27 mouse cellular contexts compared by ENCODE assay signal in genomic region chr16:13298991-13299390, GRCm38 (mm10). TPM values are rescaled to one million over a fixed set of nuclear protein-coding genes. Genes with fewer than 3 reads are reported as not detected.
DNase-seq lines count a peak whose midpoint lies in the region; ATAC-seq and TF ChIP-seq lines count a peak whose summit lies in the region.
"Had no signal": no experiment of that assay in that cellular context is flagged by ENCODE, and none has a peak within 500 bp of the region (broad histone marks: within the 10 kb centered on the region; RNA-seq: fewer than 3 reads in every experiment).

No protein-coding gene starts in this region.

- intact Hi-C loops in heart, postnatal 10 days (cut with DNase I), result no loop called here

- H3K4me3 ChIP-seq in heart, postnatal 0 days (ENCODE audit: low read depth, low read length), result no peak overlapping the region
- H3K4me3 ChIP-seq in lung, postnatal 0 days (ENCODE audit: low read depth, low read length), result no peak overlapping the region
- H3K4me3 ChIP-seq in brown adipose tissue, adult 24 weeks (ENCODE audit: insufficient read depth, low read depth, low read length), result no peak overlapping the region
- no peak overlapping the region for H3K4me3 ChIP-seq in hindbrain, embryonic 14.5 days (replicated peaks; ENCODE audit: low read length)
- H3K4me3 ChIP-seq: embryonic facial prominence, embryonic 12.5 days; heart, embryonic 15.5 days; hindbrain, embryonic 10.5 days; limb, embryonic 15.5 days; liver, embryonic 15.5 days; neural tube, embryonic 12.5 days had no signal

- no peaks in the 10 kb centered on the region for H3K9me3 ChIP-seq in heart, postnatal 0 days (replicated peaks; ENCODE audit: control insufficient read depth, low read length)
- H3K9me3 ChIP-seq in lung, postnatal 0 days (ENCODE audit: low read length), result no peaks in the 10 kb centered on the region
- no peaks in the 10 kb centered on the region for H3K9me3 ChIP-seq in hindbrain, embryonic 14.5 days (ENCODE audit: control insufficient read depth, low read length)
- H3K9me3 ChIP-seq: embryonic facial prominence, embryonic 12.5 days; heart, embryonic 15.5 days; hindbrain, embryonic 10.5 days; limb, embryonic 15.5 days; liver, embryonic 15.5 days; neural tube, embryonic 12.5 days had no signal

- no peak for TF ChIP-seq EP300 in heart, postnatal 0 days (IDR thresholded peaks at IDR 0.05; ENCODE audit: low read depth)
- peak; percentile 43 for TF ChIP-seq EP300 in lung, postnatal 0 days (IDR thresholded peaks at IDR 0.05)

- no peak for ATAC-seq in heart, postnatal 0 days (ENCODE audit: insufficient read depth, low read depth)
- no peak for ATAC-seq in lung, postnatal 0 days
- no peak for ATAC-seq in hindbrain, embryonic 14.5 days (ENCODE audit: low FRiP score)
- ATAC-seq: forebrain, embryonic 14.5 days; hindbrain, postnatal 0 days had no signal

- peaks cover 20% of the 10 kb centered on the region for H3K4me1 ChIP-seq in heart, postnatal 0 days (ENCODE audit: control insufficient read depth, insufficient read depth)
- no peaks in the 10 kb centered on the region; the same call in 1 of the 2 replicates for H3K4me1 ChIP-seq in lung, postnatal 0 days (ENCODE audit: insufficient read depth, low read depth, low read length)
- H3K4me1 ChIP-seq in brown adipose tissue, adult 24 weeks (ENCODE audit: control insufficient read depth, insufficient read depth, insufficient read length, low read length), result peaks cover 13% of the 10 kb centered on the region
- H3K4me1 ChIP-seq in hindbrain, embryonic 14.5 days (replicated peaks; ENCODE audit: control insufficient read depth, insufficient read depth, low read length), result no peaks in the 10 kb centered on the region
- H3K4me1 ChIP-seq: embryonic facial prominence, embryonic 12.5 days; hindbrain, embryonic 10.5 days; limb, embryonic 15.5 days; neural tube, embryonic 12.5 days had no signal

- WGBS in heart, postnatal 0 days, result 63% methylated on average over 2 of the region's 2 CpGs
- WGBS in lung, postnatal 0 days, result 42% methylated on average over 2 of the region's 2 CpGs
- 91% methylated on average over 2 of the region's 2 CpGs for WGBS in hindbrain, embryonic 14.5 days

- no peaks in the 10 kb centered on the region for H3K27me3 ChIP-seq in heart, postnatal 0 days (ENCODE audit: control insufficient read depth, insufficient read depth, low read length)
- no peaks in the 10 kb centered on the region for H3K27me3 ChIP-seq in lung, postnatal 0 days (replicated peaks; ENCODE audit: insufficient read depth, low read length)
- no peaks in the 10 kb centered on the region for H3K27me3 ChIP-seq in hindbrain, embryonic 14.5 days (ENCODE audit: control insufficient read depth, insufficient read depth, low read length)
- H3K27me3 ChIP-seq: embryonic facial prominence, embryonic 12.5 days; heart, embryonic 15.5 days; limb, embryonic 15.5 days; liver, embryonic 15.5 days; neural tube, embryonic 12.5 days had no signal

- H3K36me3 ChIP-seq in heart, postnatal 0 days (replicated peaks; ENCODE audit: control insufficient read depth, insufficient read depth, low read length), result 0 out of 2 replicates have a peak, but pooled peaks cover 4% of the 10 kb centered on the region
- H3K36me3 ChIP-seq in lung, postnatal 0 days (ENCODE audit: insufficient read depth, low read length), result no peaks in the 10 kb centered on the region
- no peaks in the 10 kb centered on the region for H3K36me3 ChIP-seq in hindbrain, embryonic 14.5 days (replicated peaks; ENCODE audit: control insufficient read depth, insufficient read depth)
- H3K36me3 ChIP-seq: embryonic facial prominence, embryonic 12.5 days; heart, embryonic 15.5 days; limb, embryonic 15.5 days; liver, embryonic 15.5 days; neural tube, embryonic 12.5 days had no signal

- no peak overlapping the region for H3K9ac ChIP-seq in heart, postnatal 0 days (replicated peaks; ENCODE audit: low read depth, low read length)
- no peak overlapping the region for H3K9ac ChIP-seq in lung, postnatal 0 days (replicated peaks; ENCODE audit: low read depth)
- H3K9ac ChIP-seq in hindbrain, embryonic 14.5 days, result no peak overlapping the region
- H3K9ac ChIP-seq: embryonic facial prominence, embryonic 12.5 days; heart, embryonic 15.5 days; limb, embryonic 15.5 days; liver, embryonic 15.5 days; neural tube, embryonic 12.5 days had no signal

- no peak for TF ChIP-seq CTCF in heart, postnatal 0 days (IDR thresholded peaks at IDR 0.05; ENCODE audit: low read depth)
- TF ChIP-seq CTCF in lung, postnatal 0 days (IDR thresholded peaks at IDR 0.05), result no peak

- no peak overlapping the region for H3K27ac ChIP-seq in heart, postnatal 0 days (ENCODE audit: low read depth)
- H3K27ac ChIP-seq in lung, postnatal 0 days (ENCODE audit: low read length), result no peak overlapping the region
- H3K27ac ChIP-seq in brown adipose tissue, adult 24 weeks (replicated peaks; ENCODE audit: low read depth, low read length), result 0 out of 2 replicates have a peak overlapping the region, but pooled peaks have one; percentile 37
- no peak overlapping the region for H3K27ac ChIP-seq in hindbrain, embryonic 14.5 days
- H3K27ac ChIP-seq: embryonic facial prominence, embryonic 12.5 days; heart, embryonic 15.5 days; hindbrain, embryonic 10.5 days; hindbrain, postnatal 0 days; limb, embryonic 15.5 days; liver, embryonic 15.5 days; neural tube, embryonic 12.5 days had no signal

- no peak overlapping the region for H3K4me2 ChIP-seq in heart, postnatal 0 days (ENCODE audit: low read depth, low read length)
- H3K4me2 ChIP-seq in lung, postnatal 0 days (replicated peaks; ENCODE audit: low read depth, low read length), result no peak overlapping the region
- H3K4me2 ChIP-seq in hindbrain, embryonic 14.5 days (replicated peaks), result no peak overlapping the region
- H3K4me2 ChIP-seq: embryonic facial prominence, embryonic 12.5 days; heart, embryonic 15.5 days; limb, embryonic 15.5 days; liver, embryonic 15.5 days; neural tube, embryonic 12.5 days had no signal

- DNase-seq in adrenal gland, adult (ENCODE audit: inconsistent age in 2 of 2, low spot score in 1 of 2), result peak; percentile 36 to 69
- no peak for DNase-seq in adrenal gland, adult 8-10 months
- DNase-seq in heart, postnatal 0 days (ENCODE audit: low spot score), result peak; percentile 17
- no peak for DNase-seq in heart, postnatal 10 days
- no peak for DNase-seq in lung, postnatal 0 days (ENCODE audit: low spot score)
- DNase-seq in lung, postnatal 4 days, result no peak
- DNase-seq in hindbrain, embryonic 14.5 days (ENCODE audit: low spot score), result no peak
- DNase-seq: adrenal gland, adult 2 months; cerebellum, adult 18-20 months; cerebellum, postnatal 14 days; kidney, adult 11 months; layer of hippocampus, adult 9-11 months; left cerebral cortex, postnatal 4 days; midbrain, embryonic 14.5 days; retina, postnatal 1 day; right cerebral cortex, postnatal 25 days; spleen, adult 18-20 months; thymus, postnatal 14 days had no signal

RNA-seq across cellular contexts. Expression of gene Mrtfb, which starts 42.7 kb away (rescaled TPM):
- total RNA-seq in adrenal gland, adult 8-10 months (2022), result 10 to 100 TPM; 34.6 to 58.6 (median 46.5) TPM
- 11.9 and 17.2 TPM in 2 replicates for total RNA-seq in heart, postnatal 0 days (2014; rRNA removed; ENCODE audit: low replicate concordance)
- polyA plus RNA-seq in heart, postnatal 0 days (2015; fragmentation: Nextera tagmentation; extraction: Ambion mirVana), result 11.7 and 12.6 TPM in 2 replicates
- total RNA-seq in heart, postnatal 10 days (2021), result 10 to 100 TPM; 36.9 to 40.6 TPM
- 21.8 and 24.0 TPM in 2 replicates for polyA plus RNA-seq in lung, postnatal 0 days (2015; fragmentation: Nextera tagmentation; extraction: Ambion mirVana)
- polyA plus RNA-seq in brown adipose tissue, adult 24 weeks (2012; ENCODE audit: insufficient read depth, insufficient read length, missing spikeins), result 7.1 and 8.3 TPM in 2 replicates
- polyA plus RNA-seq in hindbrain, embryonic 14.5 days (2014; fragmentation: Nextera tagmentation; extraction: Ambion mirVana), result 14.6 and 15.4 TPM in 2 replicates

Comparison
In these comparisons a context has a peak if more than half of its experiments do, and no peak if none do; other contexts are left out.
1. DNase-seq: peak in adrenal gland, adult (2 of 2) and heart, postnatal 0 days (single experiment); none in adrenal gland, adult 8-10 months (single experiment), heart, postnatal 10 days (0 of 2), lung, postnatal 0 days (single experiment), lung, postnatal 4 days (0 of 2) and hindbrain, embryonic 14.5 days (single experiment).